8 mouse cellular contexts compared by ENCODE assay signal in the genomic region with DNA sequence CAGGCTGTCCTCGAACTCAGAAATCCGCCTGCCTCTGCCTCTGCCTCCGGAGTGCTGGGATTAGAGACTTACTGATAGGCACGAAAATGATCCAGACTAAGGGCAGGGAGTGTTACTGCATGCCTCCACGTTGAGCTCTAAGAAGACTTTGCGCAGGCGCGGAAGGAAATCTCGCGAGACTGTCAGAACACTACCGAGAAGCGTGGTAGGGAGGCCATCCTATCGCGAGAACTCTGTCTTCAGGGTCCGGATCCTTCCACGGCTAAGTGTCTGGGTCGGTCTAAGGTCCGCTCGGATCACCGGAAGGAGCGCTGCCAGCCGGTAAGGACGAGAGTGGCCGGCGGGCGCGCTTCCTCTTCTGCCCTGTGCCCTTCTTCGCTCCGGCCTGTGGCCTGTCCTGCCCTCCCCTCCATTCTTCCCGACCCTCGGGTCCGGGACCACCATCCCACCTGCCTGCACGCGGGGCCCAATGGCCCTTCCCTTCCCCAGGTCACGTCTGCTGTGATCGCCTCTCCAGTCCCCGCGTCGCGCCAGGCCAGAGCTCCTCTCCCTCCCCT. TPM values are rescaled to one million over a fixed set of nuclear protein-coding genes. Genes with fewer than 3 reads are reported as not detected.
DNase-seq lines count a peak whose midpoint lies in the region; ATAC-seq and TF ChIP-seq lines count a peak whose summit lies in the region.

Ncoa4 (plus strand) TSS at position 176 of the 557 bp plus-strand sequence.

- peak within 1 kb of the TSS; percentile 79 for H3K4me2 ChIP-seq in embryonic facial prominence, embryonic 15.5 days (replicated peaks)
- peak within 1 kb of the TSS; percentile 96 for H3K4me2 ChIP-seq in limb, embryonic 14.5 days (replicated peaks; ENCODE audit: low read depth, low read length, severe bottlenecking)
- peak within 1 kb of the TSS; percentile 76 for H3K4me2 ChIP-seq in midbrain, postnatal 0 days (ENCODE audit: low read depth, low read length, poor library complexity, severe bottlenecking)

- H3K4me1 ChIP-seq in bone marrow, adult 2 months (ENCODE audit: control insufficient read depth, insufficient read depth, low read length): peaks cover 4% of the 10 kb centered on the region; the same call in 1 of the 2 replicates
- H3K4me1 ChIP-seq in embryonic facial prominence, embryonic 15.5 days: peaks cover 24% of the 10 kb centered on the region
- peaks cover 15% of the 10 kb centered on the region for H3K4me1 ChIP-seq in limb, embryonic 14.5 days (ENCODE audit: control insufficient read depth, insufficient read depth, low read length)
- H3K4me1 ChIP-seq in midbrain, postnatal 0 days (ENCODE audit: insufficient read depth, low read length): peaks cover 7% of the 10 kb centered on the region; the same call in 1 of the 2 replicates

- H3K27me3 ChIP-seq in embryonic facial prominence, embryonic 15.5 days: no peaks in the 10 kb centered on the region
- no peaks in the 10 kb centered on the region for H3K27me3 ChIP-seq in limb, embryonic 14.5 days (ENCODE audit: control insufficient read depth, insufficient read depth, low read length)
- H3K27me3 ChIP-seq in midbrain, postnatal 0 days (ENCODE audit: insufficient read depth, low read length): no peaks in the 10 kb centered on the region

- peak; percentile 94 for ATAC-seq in embryonic facial prominence, embryonic 15.5 days (ENCODE audit: insufficient number of reproducible peaks, low FRiP score, low TSS enrichment, low read depth)
- peak; percentile 97 for ATAC-seq in limb, embryonic 14.5 days (ENCODE audit: low FRiP score, low read depth)
- peak; percentile 98 for ATAC-seq in midbrain, postnatal 0 days (ENCODE audit: low FRiP score)

- peak within 1 kb of the TSS; percentile 97 for H3K9ac ChIP-seq in embryonic facial prominence, embryonic 15.5 days
- peak within 1 kb of the TSS; percentile 95 for H3K9ac ChIP-seq in limb, embryonic 14.5 days (ENCODE audit: low read depth, low read length, severe bottlenecking)
- peak within 1 kb of the TSS; percentile 95 for H3K9ac ChIP-seq in midbrain, postnatal 0 days (replicated peaks; ENCODE audit: low read length, poor library complexity, severe bottlenecking)

- peak within 1 kb of the TSS; percentile 83 for H3K4me3 ChIP-seq in bone marrow, adult 2 months (replicated peaks; ENCODE audit: control insufficient read depth, low read depth, low read length)
- peak within 1 kb of the TSS; percentile 99 for H3K4me3 ChIP-seq in embryonic facial prominence, embryonic 15.5 days (replicated peaks)
- peak within 1 kb of the TSS; percentile 88 for H3K4me3 ChIP-seq in limb, embryonic 14.5 days (replicated peaks; ENCODE audit: low read length)
- peak within 1 kb of the TSS; percentile 77 for H3K4me3 ChIP-seq in midbrain, postnatal 0 days (ENCODE audit: low read depth, low read length)

- DNase-seq in 416B (ENCODE audit: low read depth): peak; percentile 99
- DNase-seq in heart, adult 8-10 months (ENCODE audit: low spot score): peak; percentile 100
- peak; percentile 100 for DNase-seq in kidney, adult 9 months
- DNase-seq in limb, embryonic 14.5 days (ENCODE audit: low spot score): peak; percentile 100
- peak; percentile 100 for DNase-seq in midbrain, postnatal 0 days (ENCODE audit: low spot score)
- peak; percentile 98 for DNase-seq in spleen, postnatal 14 days (ENCODE audit: low spot score in 2 of 2)

- peak; percentile 99 for TF ChIP-seq POLR2A in bone marrow, adult 2 months (IDR thresholded peaks at IDR 0.05; ENCODE audit: borderline replicate concordance, control insufficient read depth, low read depth, low read length)
- peak; percentile 43; the same call in 1 of the 2 replicates for TF ChIP-seq POLR2A in limb, embryonic 14.5 days (IDR thresholded peaks at IDR 0.05; ENCODE audit: borderline replicate concordance, extremely low read depth, insufficient read depth, insufficient read length)

- no peaks in the 10 kb centered on the region for H3K36me3 ChIP-seq in embryonic facial prominence, embryonic 15.5 days
- H3K36me3 ChIP-seq in limb, embryonic 14.5 days (ENCODE audit: control insufficient read depth, insufficient read depth, low read length): no peaks in the 10 kb centered on the region
- H3K36me3 ChIP-seq in midbrain, postnatal 0 days (ENCODE audit: insufficient read depth, low read length): no peaks in the 10 kb centered on the region

- peak within 1 kb of the TSS; percentile 94 for H3K27ac ChIP-seq in bone marrow, adult 2 months (ENCODE audit: control insufficient read depth, insufficient read depth, low read depth, low read length, poor library complexity)
- peak within 1 kb of the TSS; percentile 88 for H3K27ac ChIP-seq in embryonic facial prominence, embryonic 15.5 days (replicated peaks)
- H3K27ac ChIP-seq in limb, embryonic 14.5 days (replicated peaks; ENCODE audit: low read depth, low read length): peak within 1 kb of the TSS; percentile 65
- peak within 1 kb of the TSS; percentile 90 for H3K27ac ChIP-seq in midbrain, postnatal 0 days (ENCODE audit: low read depth, low read length)

- WGBS in bone marrow, adult 2 months: under 1% methylated on average over 40 of the region's 40 CpGs
- under 1% methylated on average over 40 of the region's 40 CpGs for WGBS in embryonic facial prominence, embryonic 15.5 days
- under 1% methylated on average over 38 of the region's 40 CpGs for WGBS in limb, embryonic 14.5 days
- WGBS in midbrain, postnatal 0 days: 1% methylated on average over 37 of the region's 40 CpGs

- H3K9me3 ChIP-seq in embryonic facial prominence, embryonic 15.5 days (replicated peaks): no peaks in the 10 kb centered on the region
- no peaks in the 10 kb centered on the region for H3K9me3 ChIP-seq in limb, embryonic 14.5 days (ENCODE audit: control insufficient read depth, low read length)
- H3K9me3 ChIP-seq in midbrain, postnatal 0 days (ENCODE audit: low read length): no peaks in the 10 kb centered on the region

- peak; percentile 6; the same call in 1 of the 2 replicates for TF ChIP-seq CTCF in bone marrow, adult 2 months (IDR thresholded peaks at IDR 0.05; ENCODE audit: control insufficient read depth, insufficient read depth, low read length)
- peak; percentile 45 for TF ChIP-seq CTCF in midbrain, postnatal 0 days (IDR thresholded peaks at IDR 0.05)

RNA-seq across cellular contexts. Expression of gene Ncoa4, which starts in this region (rescaled TPM):
- 108 and 110 TPM in 2 replicates for polyA plus RNA-seq in bone marrow, adult 2 months (2011; ENCODE audit: insufficient read depth, insufficient read length, low replicate concordance, missing spikeins)
- 90.5 and 94.2 TPM in 2 replicates for polyA plus RNA-seq in embryonic facial prominence, embryonic 15.5 days (2015; fragmentation: Nextera tagmentation; extraction: Ambion mirVana)
- total RNA-seq in heart, adult 8-10 months (2022): 100 to 1,000 TPM; 120 to 145 (median 131) TPM
- polyA plus RNA-seq in limb, embryonic 14.5 days (2012; rRNA removed): 40.8 and 45.6 TPM in 2 replicates
- 106 and 113 TPM in 2 replicates for polyA plus RNA-seq in limb, embryonic 14.5 days (2014; fragmentation: Nextera tagmentation; extraction: Ambion mirVana)
- total RNA-seq in midbrain, postnatal 0 days (2014; rRNA removed): 117 and 151 TPM in 2 replicates
- 80.1 and 83.4 TPM in 2 replicates for polyA plus RNA-seq in midbrain, postnatal 0 days (2015; fragmentation: Nextera tagmentation; extraction: Ambion mirVana)

Comparison
In these comparisons a context has a peak if more than half of its experiments do, and no peak if none do; other contexts are left out.
1. Peak in every context shown above with its lines: DNase-seq, ATAC-seq, H3K4me3 ChIP-seq and H3K27ac ChIP-seq.